Mouse (Mus musculus): ENCODE measurements around the gene Fcrla.

The Fcrla gene

DNA sequence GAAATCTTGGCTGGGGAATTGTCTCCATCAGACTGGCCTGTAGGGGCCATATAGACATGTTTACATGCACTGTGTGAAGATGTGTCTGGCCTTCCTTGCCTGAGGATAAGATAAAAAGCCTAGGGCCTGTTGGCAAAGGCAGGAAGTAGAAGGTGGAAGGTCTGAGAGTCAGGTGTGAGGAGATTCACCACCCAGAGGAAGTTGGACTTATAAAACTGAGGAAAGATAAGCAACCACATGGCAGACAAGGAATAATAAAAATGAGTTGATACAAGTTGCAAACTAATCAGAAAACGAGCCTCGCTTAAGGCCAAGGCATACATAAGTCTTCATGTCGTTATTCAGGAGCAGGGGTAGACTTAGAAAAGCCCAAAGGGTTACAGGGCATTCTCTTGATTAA is 51.7 kb downstream of the Fcrla start:
- ChIA-PET POLR2A (interaction anchor here in 3 of 4 experiments (1.0 to 17.0 kb wide), 6 partner anchors 9 to 484 kb away, joined by 3 to 329 read pairs (median 4); partner anchors contain the start of genes Dusp12 (in 1 of the 3) and Gm26620 (in 1 of the 3)), CTCF (interaction anchor here in 1 of 4 experiments (0.6 kb wide), 1 partner anchor 21 kb away, joined by 3 read pairs; no protein-coding TSS in a partner anchor)

GRCm38 (mm10) chr1:170871961-170872360 is 55.4 kb downstream of the Fcrla start:
- ChIA-PET POLR2A (interaction anchor here (0.8 to 17.0 kb wide), 27 partner anchors 8 to 187 kb away, joined by 3 to 329 read pairs (median 4); partner anchors contain the start of genes Dusp12 (in 4 of the 4) and Gm26620 (in 4 of the 4)), CTCF (interaction anchor here in 2 of 4 experiments (1.1 to 2.2 kb wide), 6 partner anchors 12 to 125 kb away, joined by 3 to 10 read pairs (median 6); partner anchors contain the start of genes Dusp12 (in 2 of the 2) and Gm26620 (in 2 of the 2))

DNA sequence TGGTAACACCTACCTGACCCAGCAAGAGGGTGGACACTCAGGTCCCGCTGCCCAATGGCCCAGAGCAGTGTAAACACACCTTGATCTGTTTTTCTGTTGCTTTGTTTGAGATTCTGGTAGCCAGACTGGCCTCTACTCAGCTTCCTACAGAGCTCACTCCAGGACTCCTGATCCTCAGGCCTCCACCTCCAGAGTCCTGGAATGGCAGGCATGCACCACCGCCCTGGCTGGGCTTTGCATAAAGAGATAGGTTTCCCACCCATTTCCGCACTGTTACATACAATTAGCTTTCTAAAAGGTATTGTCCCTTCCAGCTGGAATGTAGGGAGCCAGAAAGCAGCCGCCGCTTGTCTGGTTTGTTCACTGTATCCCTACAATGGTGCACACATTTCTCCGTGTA is 56.0 kb downstream of the Fcrla start:
- ChIA-PET POLR2A (interaction anchor here (0.6 to 17.0 kb wide), 32 partner anchors 9 to 696 kb away, joined by 3 to 329 read pairs (median 4); partner anchors contain the start of genes Dusp12 (in 4 of the 4), Gm26620 (in 4 of the 4) and Uap1 (in 1 of the 4)), CTCF (interaction anchor here in 3 of 4 experiments (0.7 to 2.2 kb wide), 9 partner anchors 12 to 126 kb away, joined by 3 to 10 read pairs (median 5); partner anchors contain the start of genes Dusp12 (in 2 of the 3) and Gm26620 (in 2 of the 3))

- CTCF ChIA-PET: interaction anchor here in 1 of 4 experiments (1.0 kb wide), 2 partner anchors 33 to 413 kb away, joined by 3 to 4 read pairs; no protein-coding TSS in a partner anchor
Observed at GRCm38 (mm10) chr1:170868905-170869283, 58.5 kb downstream of the Fcrla start.

GRCm38 (mm10) chr1:170868107-170868904 is 59.1 kb downstream of the Fcrla start:
- POLR2A ChIA-PET: interaction anchor here (0.5 to 17.0 kb wide), 59 partner anchors 8 to 601 kb away, joined by 3 to 329 read pairs (median 4); partner anchors contain the start of genes Dusp12 (in 4 of the 4), Gm26620 (in 3 of the 4) and Ppox (in 1 of the 4)
- CTCF ChIA-PET: interaction anchor here in 3 of 4 experiments (0.6 to 1.4 kb wide), 7 partner anchors 17 to 413 kb away, joined by 3 to 6 read pairs (median 4); partner anchors contain the start of genes Dusp12 (in 1 of the 3) and Gm26620 (in 1 of the 3)

More at GRCm38 (mm10) chr1:170868905-170869283, 58.5 kb downstream of the Fcrla start:
- POLR2A ChIA-PET: interaction anchor here (0.7 to 17.0 kb wide), 21 partner anchors 9 to 412 kb away, joined by 3 to 329 read pairs (median 7); partner anchors contain the start of genes Dusp12 (in 3 of the 4), Gm26620 (in 3 of the 4) and Ppox (in 1 of the 4)

- ChIA-PET POLR2A (interaction anchor here (0.7 to 17.0 kb wide), 51 partner anchors 8 to 602 kb away, joined by 3 to 329 read pairs (median 4); partner anchors contain the start of genes Dusp12 (in 4 of the 4) and Gm26620 (in 3 of the 4)), CTCF (interaction anchor here in 2 of 4 experiments (1.3 to 1.4 kb wide), 3 partner anchors 18 to 34 kb away, joined by 4 to 6 read pairs (median 5); partner anchors contain the start of genes Dusp12 (in 1 of the 2) and Gm26620 (in 1 of the 2))
Observed at GRCm38 (mm10) chr1:170867691-170868105, 59.7 kb downstream of the Fcrla start, which contains the start of gene Atf6. Atf6 (minus strand) TSS chr1:170867771.
